Mouse (Mus musculus): ENCODE measurements around the gene Mcidas. TPM values are rescaled to one million over a fixed set of nuclear protein-coding genes. Genes with fewer than 3 reads are reported as not detected.
A peak's percentile ranks its signal among the peaks of the same experiment; 100 is the strongest.

The Mcidas gene
- not detected in 2 replicates for polyA plus RNA-seq (2014; fragmentation: Nextera tagmentation; extraction: Ambion mirVana)

- H3K36me3 ChIP-seq (ENCODE audit: control insufficient read depth, insufficient read depth, low read length): no peaks in the 10 kb centered on the region
- ATAC-seq (ENCODE audit: insufficient number of reproducible peaks, insufficient read depth, low FRiP score, low read depth): no peak
- H3K9me3 ChIP-seq (ENCODE audit: control insufficient read depth, low read length): no peaks in the 10 kb centered on the region
- under 1% methylated on average over 61 of the region's 63 CpGs for WGBS
- peak within 1 kb of the TSS; percentile 50; the same call in 1 of the 2 replicates for H3K9ac ChIP-seq (ENCODE audit: low read length)
- peaks cover 94% of the 10 kb centered on the region for H3K27me3 ChIP-seq (ENCODE audit: control insufficient read depth, insufficient read depth, low read length)
- H3K4me2 ChIP-seq (ENCODE audit: low read length): peak within 1 kb of the TSS; percentile 82
- H3K4me3 ChIP-seq (ENCODE audit: control insufficient read depth in 1 of 2, insufficient read depth in 1 of 2, low read depth in 1 of 2, low read length in 2 of 2): peak within 1 kb of the TSS; percentile 37 to 45
- H3K27ac ChIP-seq (replicated peaks in 1 of 2; ENCODE audit: control insufficient read depth in 1 of 2, insufficient read depth in 1 of 2, low read depth in 2 of 2, low read length in 2 of 2): no peak within 1 kb of the TSS
- peaks cover 3 to 17% of the 10 kb centered on the region in 2 experiments; a peak in 3 of 4 replicates for H3K4me1 ChIP-seq (ENCODE audit: control insufficient read depth in 2 of 2, insufficient read depth in 2 of 2, low read length in 2 of 2)
These were observed at the start of gene Mcidas for GRCm38 (mm10) chr13:112993531-112994152. TSS of gene Mcidas (plus strand) at chr13:112993845.

- Histone ChIP-seq H3K4me1 (ENCODE audit: control insufficient read depth in 2 of 2, insufficient read depth in 2 of 2, low read length in 2 of 2) (no peaks in the 10 kb centered on the region; a peak in 1 of 4 replicates), H3K36me3 (ENCODE audit: control insufficient read depth, insufficient read depth, low read length) (peaks cover 77% of the 10 kb centered on the region), H3K9ac (ENCODE audit: low read length) (no peak overlapping the region), H3K9me3 (ENCODE audit: control insufficient read depth, low read length) (no peaks in the 10 kb centered on the region), H3K4me2 (ENCODE audit: low read length) (no peak overlapping the region), H3K4me3 (ENCODE audit: control insufficient read depth in 1 of 2, insufficient read depth in 1 of 2, low read depth in 1 of 2, low read length in 2 of 2) (no peak overlapping the region), H3K27ac (replicated peaks in 1 of 2; ENCODE audit: control insufficient read depth in 1 of 2, insufficient read depth in 1 of 2, low read depth in 2 of 2, low read length in 2 of 2) (no peak overlapping the region), H3K27me3 (ENCODE audit: control insufficient read depth, insufficient read depth, low read length) (no peaks in the 10 kb centered on the region)
- 97% methylated on average over 9 of the region's 9 CpGs for WGBS
- no peak for ATAC-seq (ENCODE audit: insufficient number of reproducible peaks, insufficient read depth, low FRiP score, low read depth)
These were observed 48.3 kb upstream of the Mcidas start for GRCm38 (mm10) chr13:112945312-112945711.

DNA sequence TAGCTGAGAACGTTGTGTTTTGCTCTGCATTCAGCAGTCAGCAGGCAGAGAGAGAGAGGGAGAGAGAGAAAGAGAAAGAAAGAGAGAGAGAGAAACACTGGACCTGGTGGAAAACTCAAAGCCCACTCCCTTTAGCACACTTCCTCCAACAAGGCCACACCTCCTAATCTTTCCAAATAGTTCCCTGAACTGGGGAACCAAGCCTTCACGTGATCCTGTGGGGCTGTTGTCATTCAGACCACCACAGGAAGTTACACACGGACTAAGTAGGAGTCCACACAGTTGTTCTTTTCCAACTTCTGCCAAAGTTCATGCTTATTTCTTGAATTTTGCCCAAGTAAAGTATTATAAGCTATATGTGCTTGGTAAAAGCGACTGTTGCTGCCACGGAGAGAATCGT, 47.7 kb upstream of the Mcidas start:
- Histone ChIP-seq H3K36me3 (ENCODE audit: control insufficient read depth, insufficient read depth, low read length) (peaks cover 78% of the 10 kb centered on the region), H3K27me3 (ENCODE audit: control insufficient read depth, insufficient read depth, low read length) (no peaks in the 10 kb centered on the region), H3K9me3 (ENCODE audit: control insufficient read depth, low read length) (no peaks in the 10 kb centered on the region), H3K27ac (replicated peaks in 1 of 2; ENCODE audit: control insufficient read depth in 1 of 2, insufficient read depth in 1 of 2, low read depth in 2 of 2, low read length in 2 of 2) (no peak overlapping the region), H3K4me3 (ENCODE audit: control insufficient read depth in 1 of 2, insufficient read depth in 1 of 2, low read depth in 1 of 2, low read length in 2 of 2) (no peak overlapping the region), H3K9ac (ENCODE audit: low read length) (no peak overlapping the region), H3K4me2 (ENCODE audit: low read length) (no peak overlapping the region), H3K4me1 (ENCODE audit: control insufficient read depth in 2 of 2, insufficient read depth in 2 of 2, low read length in 2 of 2) (no peaks in the 10 kb centered on the region; a peak in 1 of 4 replicates)
- ATAC-seq (ENCODE audit: insufficient number of reproducible peaks, insufficient read depth, low FRiP score, low read depth): no peak
- 84% methylated on average over 6 of the region's 6 CpGs for WGBS

DNA sequence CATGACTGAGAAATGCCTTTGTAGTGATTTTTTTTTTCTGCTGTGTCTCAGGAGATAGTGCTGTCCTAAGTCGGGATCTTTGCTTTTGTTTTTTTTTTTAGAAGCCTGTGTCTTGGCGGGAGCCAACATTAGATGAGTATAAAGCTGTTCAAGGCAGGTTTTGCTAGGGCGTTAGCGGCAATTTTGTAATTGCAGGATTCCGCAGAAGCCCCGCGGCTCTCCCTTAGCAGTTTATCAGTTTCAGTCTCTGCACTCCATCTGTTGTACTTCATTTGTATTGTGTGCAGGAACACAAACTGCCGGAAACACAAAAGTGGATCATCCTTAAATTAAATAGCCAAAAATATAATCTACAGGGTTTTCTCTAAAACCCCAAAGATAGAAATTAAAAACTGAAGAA, 39.6 kb upstream of the Mcidas start:
- H3K4me2 ChIP-seq (ENCODE audit: low read length): no peak overlapping the region
- ATAC-seq (ENCODE audit: insufficient number of reproducible peaks, insufficient read depth, low FRiP score, low read depth): no peak
- no peaks in the 10 kb centered on the region for H3K9me3 ChIP-seq (ENCODE audit: control insufficient read depth, low read length)
- H3K9ac ChIP-seq (ENCODE audit: low read length): no peak overlapping the region
- no peaks in the 10 kb centered on the region for H3K27me3 ChIP-seq (ENCODE audit: control insufficient read depth, insufficient read depth, low read length)
- H3K4me3 ChIP-seq (ENCODE audit: control insufficient read depth in 1 of 2, insufficient read depth in 1 of 2, low read depth in 1 of 2, low read length in 2 of 2): no peak overlapping the region
- 90% methylated on average over 8 of the region's 8 CpGs for WGBS
- H3K27ac ChIP-seq (replicated peaks in 1 of 2; ENCODE audit: control insufficient read depth in 1 of 2, insufficient read depth in 1 of 2, low read depth in 2 of 2, low read length in 2 of 2): no peak overlapping the region
- peaks cover 85% of the 10 kb centered on the region for H3K36me3 ChIP-seq (ENCODE audit: control insufficient read depth, insufficient read depth, low read length)
- no peaks in the 10 kb centered on the region for H3K4me1 ChIP-seq (ENCODE audit: control insufficient read depth in 2 of 2, insufficient read depth in 2 of 2, low read length in 2 of 2)

GRCm38 (mm10) chr13:112963081-112963480, 30.6 kb upstream of the Mcidas start:
- no peak for ATAC-seq (ENCODE audit: insufficient number of reproducible peaks, insufficient read depth, low FRiP score, low read depth)
- H3K9ac ChIP-seq (ENCODE audit: low read length): no peak overlapping the region
- H3K27ac ChIP-seq (replicated peaks in 1 of 2; ENCODE audit: control insufficient read depth in 1 of 2, insufficient read depth in 1 of 2, low read depth in 2 of 2, low read length in 2 of 2): no peak overlapping the region
- H3K36me3 ChIP-seq (ENCODE audit: control insufficient read depth, insufficient read depth, low read length): peaks cover 77% of the 10 kb centered on the region
- H3K4me3 ChIP-seq (ENCODE audit: control insufficient read depth in 1 of 2, insufficient read depth in 1 of 2, low read depth in 1 of 2, low read length in 2 of 2): no peak overlapping the region
- WGBS: 89% methylated on average over 5 of the region's 5 CpGs
- H3K4me2 ChIP-seq (ENCODE audit: low read length): no peak overlapping the region
- H3K4me1 ChIP-seq (ENCODE audit: control insufficient read depth in 2 of 2, insufficient read depth in 2 of 2, low read length in 2 of 2): no peaks in the 10 kb centered on the region
- H3K27me3 ChIP-seq (ENCODE audit: control insufficient read depth, insufficient read depth, low read length): no peaks in the 10 kb centered on the region
- no peaks in the 10 kb centered on the region for H3K9me3 ChIP-seq (ENCODE audit: control insufficient read depth, low read length)

DNA sequence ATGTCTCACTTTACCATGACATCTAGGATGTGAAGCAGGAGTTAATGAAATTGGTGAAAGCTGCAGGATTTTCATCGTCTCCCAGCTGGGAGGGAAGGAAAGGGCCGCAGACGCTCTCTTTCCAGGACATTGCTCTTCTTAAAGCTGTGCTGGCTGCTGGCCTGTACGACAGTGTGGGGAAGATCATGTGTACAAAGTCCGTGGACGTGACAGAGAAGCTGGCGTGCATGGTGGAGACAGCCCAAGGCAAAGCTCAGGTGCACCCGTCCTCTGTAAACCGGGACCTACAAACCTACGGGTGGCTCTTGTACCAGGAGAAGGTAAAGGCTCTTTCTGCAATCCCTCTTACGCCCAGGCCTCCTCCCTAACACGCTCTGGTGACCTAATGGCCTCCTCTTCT, 29.2 kb upstream of the Mcidas start:
- Histone ChIP-seq H3K36me3 (ENCODE audit: control insufficient read depth, insufficient read depth, low read length) (peaks cover 74% of the 10 kb centered on the region), H3K27me3 (ENCODE audit: control insufficient read depth, insufficient read depth, low read length) (no peaks in the 10 kb centered on the region), H3K27ac (replicated peaks in 1 of 2; ENCODE audit: control insufficient read depth in 1 of 2, insufficient read depth in 1 of 2, low read depth in 2 of 2, low read length in 2 of 2) (no peak overlapping the region), H3K4me3 (ENCODE audit: control insufficient read depth in 1 of 2, insufficient read depth in 1 of 2, low read depth in 1 of 2, low read length in 2 of 2) (no peak overlapping the region), H3K4me2 (ENCODE audit: low read length) (no peak overlapping the region), H3K9ac (ENCODE audit: low read length) (no peak overlapping the region), H3K9me3 (ENCODE audit: control insufficient read depth, low read length) (no peaks in the 10 kb centered on the region), H3K4me1 (ENCODE audit: control insufficient read depth in 2 of 2, insufficient read depth in 2 of 2, low read length in 2 of 2) (no peaks in the 10 kb centered on the region)
- no peak for ATAC-seq (ENCODE audit: insufficient number of reproducible peaks, insufficient read depth, low FRiP score, low read depth)
- 88% methylated on average over 12 of the region's 12 CpGs for WGBS

DNA sequence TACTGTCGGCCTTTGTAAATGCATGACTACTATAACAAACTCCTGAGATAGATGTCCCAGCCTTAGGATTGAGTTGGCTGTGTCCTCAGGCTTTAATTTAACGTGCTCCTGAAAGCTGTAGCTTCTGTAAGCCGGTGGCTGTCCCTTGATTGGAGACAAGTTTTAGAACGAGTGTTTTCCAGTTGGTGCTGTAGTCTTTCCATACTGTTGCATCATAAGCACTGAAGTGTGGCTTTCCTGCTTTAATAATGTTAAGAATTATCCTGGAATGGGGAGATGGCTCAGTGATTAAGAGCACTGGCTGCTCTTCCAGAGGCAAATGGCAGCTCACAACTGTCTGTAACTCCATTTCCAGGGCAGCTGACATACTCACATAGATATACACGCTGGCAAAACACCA, 26.4 kb upstream of the Mcidas start:
- Histone ChIP-seq H3K9ac (ENCODE audit: low read length) (no peak overlapping the region), H3K36me3 (ENCODE audit: control insufficient read depth, insufficient read depth, low read length) (peaks cover 63% of the 10 kb centered on the region), H3K4me3 (ENCODE audit: control insufficient read depth in 1 of 2, insufficient read depth in 1 of 2, low read depth in 1 of 2, low read length in 2 of 2) (no peak overlapping the region), H3K9me3 (ENCODE audit: control insufficient read depth, low read length) (no peaks in the 10 kb centered on the region), H3K27ac (replicated peaks in 1 of 2; ENCODE audit: control insufficient read depth in 1 of 2, insufficient read depth in 1 of 2, low read depth in 2 of 2, low read length in 2 of 2) (no peak overlapping the region), H3K4me1 (ENCODE audit: control insufficient read depth in 2 of 2, insufficient read depth in 2 of 2, low read length in 2 of 2) (no peaks in the 10 kb centered on the region), H3K27me3 (ENCODE audit: control insufficient read depth, insufficient read depth, low read length) (no peaks in the 10 kb centered on the region), H3K4me2 (ENCODE audit: low read length) (no peak overlapping the region)
- WGBS: 84% methylated on average over 5 of the region's 5 CpGs
- ATAC-seq (ENCODE audit: insufficient number of reproducible peaks, insufficient read depth, low FRiP score, low read depth): no peak

DNA sequence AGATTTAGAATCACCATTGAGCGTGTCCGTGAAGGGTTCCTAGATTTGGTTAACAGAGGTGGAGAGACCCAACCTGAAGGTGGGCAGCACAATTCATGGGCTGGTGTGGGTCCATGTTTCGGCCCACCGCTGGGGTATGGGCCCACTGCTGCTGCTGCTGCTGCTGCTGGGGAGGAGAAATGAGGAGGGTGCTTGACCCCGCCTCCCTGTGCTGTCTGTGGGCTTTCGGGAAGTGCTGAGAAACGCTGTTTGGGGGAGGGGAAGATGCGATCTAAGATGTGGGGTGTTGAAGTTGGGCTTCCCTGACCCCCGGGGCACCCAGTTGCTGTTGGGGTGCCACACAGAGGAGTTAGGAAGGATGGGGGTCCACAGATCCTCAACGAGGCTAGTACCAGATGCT, 16.9 kb upstream of the Mcidas start:
- Histone ChIP-seq H3K9me3 (ENCODE audit: control insufficient read depth, low read length) (no peaks in the 10 kb centered on the region), H3K4me2 (ENCODE audit: low read length) (peak overlapping the region; percentile 25), H3K9ac (ENCODE audit: low read length) (no peak overlapping the region), H3K27me3 (ENCODE audit: control insufficient read depth, insufficient read depth, low read length) (peaks cover 27% of the 10 kb centered on the region), H3K4me3 (ENCODE audit: control insufficient read depth in 1 of 2, insufficient read depth in 1 of 2, low read depth in 1 of 2, low read length in 2 of 2) (no peak overlapping the region), H3K27ac (replicated peaks in 1 of 2; ENCODE audit: control insufficient read depth in 1 of 2, insufficient read depth in 1 of 2, low read depth in 2 of 2, low read length in 2 of 2) (no peak overlapping the region), H3K36me3 (ENCODE audit: control insufficient read depth, insufficient read depth, low read length) (no peaks in the 10 kb centered on the region), H3K4me1 (ENCODE audit: control insufficient read depth in 2 of 2, insufficient read depth in 2 of 2, low read length in 2 of 2) (no peaks in the 10 kb centered on the region)
- no peak for ATAC-seq (ENCODE audit: insufficient number of reproducible peaks, insufficient read depth, low FRiP score, low read depth)
- 40% methylated on average over 10 of the region's 10 CpGs for WGBS

Measured in heart, embryonic 14.5 days (tissue).